Mouse (Mus musculus): ENCODE results near the gene Cerk.
"Not testable (repeated sequence)": the region's sequence is repeated elsewhere in the genome, so short reads cannot be mapped to it uniquely, and the experiment has no call there.

The Cerk gene

GRCm38 (mm10) chr15:86212193-86212592 lies 26.3 kb upstream of the Cerk start:
- in situ Hi-C loops (cut with MboI, MseI) = not testable (repeated sequence)

- in situ Hi-C loops (cut with MboI, MseI) = no loop called here
Observed at GRCm38 (mm10) chr15:86206385-86206784, 20.4 kb upstream of the Cerk start.

GRCm38 (mm10) chr15:86205300-86205699 lies 19.4 kb upstream of the Cerk start:
- in situ Hi-C loops (cut with MboI, MseI) = no loop called here

- in situ Hi-C loops (cut with MboI, MseI) = no loop called here
Observed at GRCm38 (mm10) chr15:86203942-86204561, 18.1 kb upstream of the Cerk start.

- in situ Hi-C loops (cut with MboI, MseI) = no loop called here
Observed at GRCm38 (mm10) chr15:86203292-86203793, 17.4 kb upstream of the Cerk start.

GRCm38 (mm10) chr15:86202640-86203039 lies 16.7 kb upstream of the Cerk start:
- in situ Hi-C loops (cut with MboI, MseI) = no loop called here

- in situ Hi-C loops (cut with MboI, MseI) = no loop called here
Observed at GRCm38 (mm10) chr15:86201696-86202330, 15.9 kb upstream of the Cerk start.

- in situ Hi-C loops (cut with MboI, MseI) = no loop called here
Observed at GRCm38 (mm10) chr15:86201095-86201494, 15.2 kb upstream of the Cerk start.

GRCm38 (mm10) chr15:86200169-86200568 lies 14.2 kb upstream of the Cerk start:
- in situ Hi-C loops (cut with MboI, MseI) = no loop called here

- in situ Hi-C loops (cut with MboI, MseI) = loop anchor here (25.0 kb wide), 1 partner anchor 1162 kb away; the partner anchor contains the start of gene Fam118a
Observed at GRCm38 (mm10) chr15:86199482-86199881, 13.5 kb upstream of the Cerk start.

- in situ Hi-C loops (cut with MboI, MseI) = loop anchor here (25.0 kb wide), 1 partner anchor 1162 kb away; the partner anchor contains the start of gene Fam118a
Observed at GRCm38 (mm10) chr15:86199052-86199451, 13.1 kb upstream of the Cerk start.

GRCm38 (mm10) chr15:86194676-86195453 lies 8.9 kb upstream of the Cerk start:
- in situ Hi-C loops (cut with MboI, MseI) = loop anchor here (25.0 kb wide), 1 partner anchor 1158 kb away; the partner anchor contains the start of gene Fam118a

GRCm38 (mm10) chr15:86191933-86192332 lies 6.0 kb upstream of the Cerk start:
- in situ Hi-C loops (cut with MboI, MseI) = loop anchor here (25.0 kb wide), 1 partner anchor 1155 kb away; the partner anchor contains the start of gene Fam118a

GRCm38 (mm10) chr15:86191505-86191904 lies 5.6 kb upstream of the Cerk start:
- in situ Hi-C loops (cut with MboI, MseI) = loop anchor here (25.0 kb wide), 1 partner anchor 1154 kb away; the partner anchor contains the start of gene Fam118a

- in situ Hi-C loops (cut with MboI, MseI) = loop anchor here (25.0 kb wide), 1 partner anchor 1153 kb away; the partner anchor contains the start of gene Fam118a
Observed at GRCm38 (mm10) chr15:86190387-86190786, 4.4 kb upstream of the Cerk start.

- in situ Hi-C loops (cut with MboI, MseI) = loop anchor here (25.0 kb wide), 1 partner anchor 1152 kb away; the partner anchor contains the start of gene Fam118a
Observed at GRCm38 (mm10) chr15:86188746-86189470, 3.0 kb upstream of the Cerk start.

GRCm38 (mm10) chr15:86188186-86188585 lies 2.2 kb upstream of the Cerk start:
- in situ Hi-C loops (cut with MboI, MseI) = loop anchor here (25.0 kb wide), 1 partner anchor 1151 kb away; the partner anchor contains the start of gene Fam118a

- in situ Hi-C loops (cut with MboI, MseI) = loop anchor here (25.0 kb wide), 1 partner anchor 1149 kb away; the partner anchor contains the start of gene Fam118a
Observed at GRCm38 (mm10) chr15:86186686-86187085, 745 bp upstream of the Cerk start.

- in situ Hi-C loops (cut with MboI, MseI) = loop anchor here (25.0 kb wide), 1 partner anchor 1148 kb away; the partner anchor contains the start of gene Fam118a
Observed at GRCm38 (mm10) chr15:86184851-86185688, 871 bp downstream of the Cerk start.

- in situ Hi-C loops (cut with MboI, MseI) = loop anchor here (25.0 kb wide), 1 partner anchor 1147 kb away; the partner anchor contains the start of gene Fam118a
Observed at GRCm38 (mm10) chr15:86184071-86184470, 1.9 kb downstream of the Cerk start.

Measured in T-helper 2 cell (primary cell).